Mouse (Mus musculus) lung, postnatal 14 days (tissue): ENCODE results near the gene Luc7l.

Experiments used
- DNase-seq: peaks from one replicate; pipeline ENCODE4 v3.0.0; 2021

Luc7l gene

GRCm38 (mm10) chr17:26252539-26253251, at the start of gene Luc7l:
TSS of gene Luc7l (plus strand) at chr17:26252896.
- DNase-seq, result peak; percentile 92

- peak; percentile 35 for DNase-seq
These were observed 49.3 kb upstream of the Luc7l start for GRCm38 (mm10) chr17:26203321-26203811.

- no peak for DNase-seq
These were observed 47.9 kb upstream of the Luc7l start for GRCm38 (mm10) chr17:26204766-26205165.

GRCm38 (mm10) chr17:26206392-26206791, 46.3 kb upstream of the Luc7l start:
- no peak for DNase-seq

- no peak for DNase-seq
These were observed 45.0 kb upstream of the Luc7l start, which contains the start of gene Arhgdig for GRCm38 (mm10) chr17:26207686-26208085. TSS of gene Arhgdig (minus strand) at chr17:26207786.

GRCm38 (mm10) chr17:26212241-26212640, 40.5 kb upstream of the Luc7l start:
- DNase-seq, result no peak

- no peak for DNase-seq
These were observed 40.0 kb upstream of the Luc7l start for GRCm38 (mm10) chr17:26212681-26213080.

GRCm38 (mm10) chr17:26221508-26221907, 31.2 kb upstream of the Luc7l start:
- DNase-seq, result no peak

GRCm38 (mm10) chr17:26225150-26225549, 27.5 kb upstream of the Luc7l start:
- DNase-seq, result peak; percentile 53

GRCm38 (mm10) chr17:26229776-26230175, 22.9 kb upstream of the Luc7l start:
- DNase-seq, result no peak

GRCm38 (mm10) chr17:26231156-26231555, 21.5 kb upstream of the Luc7l start:
- no peak for DNase-seq

- no peak for DNase-seq
These were observed 19.8 kb upstream of the Luc7l start for GRCm38 (mm10) chr17:26232863-26233262.

GRCm38 (mm10) chr17:26234386-26234785, 18.3 kb upstream of the Luc7l start:
- DNase-seq, result no peak

- DNase-seq, result no peak
These were observed 17.4 kb upstream of the Luc7l start for GRCm38 (mm10) chr17:26235077-26235815.

- DNase-seq, result no peak
These were observed 15.0 kb upstream of the Luc7l start for GRCm38 (mm10) chr17:26237667-26238066.

GRCm38 (mm10) chr17:26239551-26239950, 13.1 kb upstream of the Luc7l start:
- no peak for DNase-seq

GRCm38 (mm10) chr17:26240120-26240790, 12.4 kb upstream of the Luc7l start:
- no peak for DNase-seq

- no peak for DNase-seq
These were observed 11.7 kb upstream of the Luc7l start for GRCm38 (mm10) chr17:26240990-26241389.

GRCm38 (mm10) chr17:26243471-26244100, 9.1 kb upstream of the Luc7l start:
- DNase-seq, result peak; percentile 74

- DNase-seq, result peak; percentile 95
These were observed 8.4 kb upstream of the Luc7l start, which contains the start of gene Fam234a for GRCm38 (mm10) chr17:26244101-26244841. TSS of gene Fam234a (minus strand) at chr17:26244242.

GRCm38 (mm10) chr17:26251886-26252538, 684 bp upstream of the Luc7l start:
- DNase-seq, result no peak

- DNase-seq, result no peak
These were observed 703 bp downstream of the Luc7l start for GRCm38 (mm10) chr17:26253399-26253798.
